Mouse (Mus musculus) spleen, postnatal 10 days (tissue): ENCODE results near the gene Krt28.

Experiments
- DNase-seq, 2 experiments: peaks; one replicate each; pipeline ENCODE4 v3.0.0; 2021 to 2022; ENCODE audit warnings: low spot score in 2 of 2

Gene Krt28

GRCm38 (mm10) chr11:99366791-99367190 lies 7.9 kb downstream of the Krt28 start:
- DNase-seq, result peak in 1 of 2 experiments; percentile 16

GRCm38 (mm10) chr11:99364412-99364811 lies 10.3 kb downstream of the Krt28 start:
- peak in 1 of 2 experiments; percentile 16 for DNase-seq

GRCm38 (mm10) chr11:99361423-99361822 lies 13.3 kb downstream of the Krt28 start:
- DNase-seq, result no peak

GRCm38 (mm10) chr11:99351004-99351403 lies 23.7 kb downstream of the Krt28 start, which contains the start of gene Krt27:
TSS of gene Krt27 (minus strand) at chr11:99351104.
- DNase-seq, result no peak

- DNase-seq, result no peak
Observed at GRCm38 (mm10) chr11:99339299-99339847, 35.3 kb downstream of the Krt28 start.

GRCm38 (mm10) chr11:99337866-99338265 lies 36.8 kb downstream of the Krt28 start, which contains the start of gene Krt26:
TSS of gene Krt26 (minus strand) at chr11:99337966.
- no peak for DNase-seq

- no peak for DNase-seq
Observed at GRCm38 (mm10) chr11:99333426-99333825, 41.3 kb downstream of the Krt28 start.

GRCm38 (mm10) chr11:99329655-99330054 lies 45.0 kb downstream of the Krt28 start:
- no peak for DNase-seq

- DNase-seq, result no peak
Observed at GRCm38 (mm10) chr11:99322851-99323250, 51.9 kb downstream of the Krt28 start, which contains the start of gene Krt25. TSS of gene Krt25 (minus strand) at chr11:99322951.

- DNase-seq, result no peak
Observed at GRCm38 (mm10) chr11:99321094-99321493, 53.6 kb downstream of the Krt28 start.

GRCm38 (mm10) chr11:99319127-99319526 lies 55.6 kb downstream of the Krt28 start:
- no peak for DNase-seq

- DNase-seq, result no peak
Observed at GRCm38 (mm10) chr11:99316543-99316942, 58.2 kb downstream of the Krt28 start.
